Mouse (Mus musculus): ENCODE results near the gene Gnptab.

- TF ChIP-seq CTCF (IDR thresholded peaks at IDR 0.05; ENCODE audit: low read depth, low read length): no peak
- no peak for TF ChIP-seq GATA1 (IDR thresholded peaks at IDR 0.05; ENCODE audit: borderline replicate concordance, low read length)
- no peak for TF ChIP-seq POLR2AphosphoS5 (IDR thresholded peaks at IDR 0.05; ENCODE audit: insufficient replicate concordance, low read depth, low read length)
- no peak for TF ChIP-seq TAL1 (conservative IDR thresholded peaks at IDR 0.05; ENCODE audit: low read depth, low read length)
- TF ChIP-seq GATA2 (IDR thresholded peaks at IDR 0.05; ENCODE audit: borderline replicate concordance, low read depth, low read length): no peak
These were observed 7.3 kb downstream of the Gnptab start for GRCm38 (mm10) chr10:88386251-88386650.

All from G1E (cell line).